Mouse (Mus musculus): ENCODE results near the gene Kri1. TPM values are rescaled to one million over a fixed set of nuclear protein-coding genes. Genes with fewer than 3 reads are reported as not detected.

Gene Kri1
- polyA plus RNA-seq, 1 experiment: 24.9 TPM

- no peak within 1 kb of the TSS for H3K27ac ChIP-seq (ENCODE audit: insufficient read depth, low read length)
- TF ChIP-seq CTCF (IDR thresholded peaks at IDR 0.05; ENCODE audit: borderline replicate concordance, insufficient read depth, low read length) (no peak), POLR2A (IDR thresholded peaks at IDR 0.05; ENCODE audit: low read depth, low read length) (no peak)
- no peaks in the 10 kb centered on the region for H3K4me1 ChIP-seq (ENCODE audit: control insufficient read depth, insufficient read depth, low read length)
- no peak within 1 kb of the TSS for H3K4me3 ChIP-seq (ENCODE audit: insufficient read depth, low read length)
Measured at GRCm38 (mm10) chr9:21248326-21248725, 39.4 kb downstream of the Kri1 start, which contains the start of gene S1pr5. TSS of gene S1pr5 (minus strand) at chr9:21248443.

GRCm38 (mm10) chr9:21246342-21246741 lies 41.4 kb downstream of the Kri1 start:
- Histone ChIP-seq H3K27ac (ENCODE audit: insufficient read depth, low read length) (no peak overlapping the region), H3K4me3 (ENCODE audit: insufficient read depth, low read length) (no peak overlapping the region), H3K4me1 (ENCODE audit: control insufficient read depth, insufficient read depth, low read length) (no peaks in the 10 kb centered on the region)
- TF ChIP-seq CTCF (IDR thresholded peaks at IDR 0.05; ENCODE audit: borderline replicate concordance, insufficient read depth, low read length) (no peak), POLR2A (IDR thresholded peaks at IDR 0.05; ENCODE audit: low read depth, low read length) (no peak)

- Histone ChIP-seq H3K4me1 (ENCODE audit: control insufficient read depth, insufficient read depth, low read length) (no peaks in the 10 kb centered on the region), H3K27ac (ENCODE audit: insufficient read depth, low read length) (no peak overlapping the region), H3K4me3 (ENCODE audit: insufficient read depth, low read length) (0 out of 2 replicates have a peak overlapping the region, but pooled peaks have one; percentile 5)
- TF ChIP-seq POLR2A (IDR thresholded peaks at IDR 0.05; ENCODE audit: low read depth, low read length) (no peak), CTCF (IDR thresholded peaks at IDR 0.05; ENCODE audit: borderline replicate concordance, insufficient read depth, low read length) (no peak)
Measured at GRCm38 (mm10) chr9:21245113-21245487, 42.7 kb downstream of the Kri1 start.

GRCm38 (mm10) chr9:21244428-21245112 lies 43.2 kb downstream of the Kri1 start:
- H3K4me1 ChIP-seq (ENCODE audit: control insufficient read depth, insufficient read depth, low read length): no peaks in the 10 kb centered on the region
- peak overlapping the region; percentile 5; the same call in 1 of the 2 replicates for H3K4me3 ChIP-seq (ENCODE audit: insufficient read depth, low read length)
- TF ChIP-seq CTCF (IDR thresholded peaks at IDR 0.05; ENCODE audit: borderline replicate concordance, insufficient read depth, low read length) (no peak), POLR2A (IDR thresholded peaks at IDR 0.05; ENCODE audit: low read depth, low read length) (no peak)
- H3K27ac ChIP-seq (ENCODE audit: insufficient read depth, low read length): no peak overlapping the region

GRCm38 (mm10) chr9:21243826-21244427 lies 43.8 kb downstream of the Kri1 start:
- no peak overlapping the region for H3K27ac ChIP-seq (ENCODE audit: insufficient read depth, low read length)
- no peak for TF ChIP-seq POLR2A (IDR thresholded peaks at IDR 0.05; ENCODE audit: low read depth, low read length)
- no peak for TF ChIP-seq CTCF (IDR thresholded peaks at IDR 0.05; ENCODE audit: borderline replicate concordance, insufficient read depth, low read length)
- 0 out of 2 replicates have a peak overlapping the region, but pooled peaks have one; percentile 5 for H3K4me3 ChIP-seq (ENCODE audit: insufficient read depth, low read length)
- no peaks in the 10 kb centered on the region for H3K4me1 ChIP-seq (ENCODE audit: control insufficient read depth, insufficient read depth, low read length)

- H3K4me3 ChIP-seq (ENCODE audit: insufficient read depth, low read length): no peak overlapping the region
- TF ChIP-seq POLR2A (IDR thresholded peaks at IDR 0.05; ENCODE audit: low read depth, low read length) (no peak), CTCF (IDR thresholded peaks at IDR 0.05; ENCODE audit: borderline replicate concordance, insufficient read depth, low read length) (peak; percentile 75; the same call in 1 of the 2 replicates)
- no peaks in the 10 kb centered on the region for H3K4me1 ChIP-seq (ENCODE audit: control insufficient read depth, insufficient read depth, low read length)
- no peak overlapping the region for H3K27ac ChIP-seq (ENCODE audit: insufficient read depth, low read length)
Measured at GRCm38 (mm10) chr9:21241343-21241742, 46.4 kb downstream of the Kri1 start.

- H3K4me1 ChIP-seq (ENCODE audit: control insufficient read depth, insufficient read depth, low read length): no peaks in the 10 kb centered on the region
- TF ChIP-seq CTCF (IDR thresholded peaks at IDR 0.05; ENCODE audit: borderline replicate concordance, insufficient read depth, low read length): no peak
- TF ChIP-seq POLR2A (IDR thresholded peaks at IDR 0.05; ENCODE audit: low read depth, low read length): no peak
- H3K4me3 ChIP-seq (ENCODE audit: insufficient read depth, low read length): peak overlapping the region; percentile 80
- no peak overlapping the region for H3K27ac ChIP-seq (ENCODE audit: insufficient read depth, low read length)
Measured at GRCm38 (mm10) chr9:21239465-21239848, 48.3 kb downstream of the Kri1 start.

- peak within 1 kb of the TSS; percentile 54 for H3K27ac ChIP-seq (ENCODE audit: insufficient read depth, low read length)
- no peaks in the 10 kb centered on the region for H3K4me1 ChIP-seq (ENCODE audit: control insufficient read depth, insufficient read depth, low read length)
- TF ChIP-seq CTCF (IDR thresholded peaks at IDR 0.05; ENCODE audit: borderline replicate concordance, insufficient read depth, low read length) (no peak), POLR2A (IDR thresholded peaks at IDR 0.05; ENCODE audit: low read depth, low read length) (peak; percentile 54)
- H3K4me3 ChIP-seq (ENCODE audit: insufficient read depth, low read length): peak within 1 kb of the TSS; percentile 80
Measured at GRCm38 (mm10) chr9:21238733-21239464, 48.9 kb downstream of the Kri1 start, which contains the start of gene Keap1. TSS of gene Keap1 (minus strand) at chr9:21239361.

- Histone ChIP-seq H3K27ac (ENCODE audit: insufficient read depth, low read length) (peak overlapping the region; percentile 54), H3K4me1 (ENCODE audit: control insufficient read depth, insufficient read depth, low read length) (no peaks in the 10 kb centered on the region), H3K4me3 (ENCODE audit: insufficient read depth, low read length) (peak overlapping the region; percentile 80)
- TF ChIP-seq POLR2A (IDR thresholded peaks at IDR 0.05; ENCODE audit: low read depth, low read length) (no peak; the same call in 1 of the 2 replicates), CTCF (IDR thresholded peaks at IDR 0.05; ENCODE audit: borderline replicate concordance, insufficient read depth, low read length) (no peak)
Measured at GRCm38 (mm10) chr9:21238004-21238732, 49.6 kb downstream of the Kri1 start.
